Mouse (Mus musculus) lung, embryonic 16.5 days (tissue): ENCODE measurements around the gene Cln6. TPM values are rescaled to one million over a fixed set of nuclear protein-coding genes. Genes with fewer than 3 reads are reported as not detected.

Experiments used
- ATAC-seq: fragments of 200-750 bp; cut with Nextera tagmentation; 2 replicates; pipeline ENCODE4 v1.8.0; 2017; ENCODE audit warnings: low read depth, mild to moderate bottlenecking, moderate library complexity
- H3K27ac ChIP-seq: fragments of 300-500 bp; sonication (generic); 2 replicates; pipeline ENCODE4 v1.5.1; 2014; ENCODE audit warnings: mild to moderate bottlenecking, control low read depth, low read length
- H3K27me3 ChIP-seq: fragments of 300-500 bp; sonication (generic); 2 replicates; pipeline ENCODE4 v1.6.1; 2014; ENCODE audit warnings: low read depth, low read length, mixed read lengths; ENCODE audit not compliant: control insufficient read depth, insufficient read depth
- H3K36me3 ChIP-seq: fragments of 300-500 bp; sonication (generic); 2 replicates; pipeline ENCODE4 v1.6.1; 2014; ENCODE audit warnings: low read length; ENCODE audit not compliant: control insufficient read depth, insufficient read depth
- H3K4me1 ChIP-seq: fragments of 300-500 bp; sonication (generic); replicated peaks from 2 replicates; pipeline ENCODE4 v1.6.1; 2014; ENCODE audit warnings: low read length, mixed read lengths; ENCODE audit not compliant: control insufficient read depth, insufficient read depth
- H3K4me2 ChIP-seq: fragments of 300-500 bp; sonication (generic); 2 replicates; pipeline ENCODE4 v1.6.1; 2014; ENCODE audit warnings: low read depth, low read length, control low read depth
- H3K4me3 ChIP-seq: fragments of 300-500 bp; sonication (generic); 2 replicates; pipeline ENCODE4 v1.5.1; 2014; ENCODE audit warnings: mild to moderate bottlenecking, low read length, control low read depth
- H3K9ac ChIP-seq: fragments of 300-500 bp; sonication (generic); 2 replicates; pipeline ENCODE4 v1.6.1; 2014; ENCODE audit warnings: low read length, control low read depth
- H3K9me3 ChIP-seq: fragments of 300-500 bp; sonication (generic); 2 replicates; pipeline ENCODE4 v1.6.1; 2016; ENCODE audit warnings: low read length; ENCODE audit not compliant: control insufficient read depth
- WGBS: fragments of 180-500 bp; shearing (Covaris S2); extraction: QIAGEN DNeasy Blood & Tissue Kit; methylation state at CpG from one replicate; pipeline ENCODE4 v1.1.7; 2014; 5-methylcytosine and 5-hydroxymethylcytosine counted together
- polyA plus RNA-seq: library from polyadenylated mRNA; unstranded; fragments of >200 nt; fragmentation: Nextera tagmentation; extraction: Ambion mirVana; gene quantifications from 2 replicates; pipeline ENCODE4 v1.2.1, GENCODE M21; 2015

The Cln6 gene
- polyA plus RNA-seq, 1 experiment from 2014 or later = 23.3 TPM

DNA sequence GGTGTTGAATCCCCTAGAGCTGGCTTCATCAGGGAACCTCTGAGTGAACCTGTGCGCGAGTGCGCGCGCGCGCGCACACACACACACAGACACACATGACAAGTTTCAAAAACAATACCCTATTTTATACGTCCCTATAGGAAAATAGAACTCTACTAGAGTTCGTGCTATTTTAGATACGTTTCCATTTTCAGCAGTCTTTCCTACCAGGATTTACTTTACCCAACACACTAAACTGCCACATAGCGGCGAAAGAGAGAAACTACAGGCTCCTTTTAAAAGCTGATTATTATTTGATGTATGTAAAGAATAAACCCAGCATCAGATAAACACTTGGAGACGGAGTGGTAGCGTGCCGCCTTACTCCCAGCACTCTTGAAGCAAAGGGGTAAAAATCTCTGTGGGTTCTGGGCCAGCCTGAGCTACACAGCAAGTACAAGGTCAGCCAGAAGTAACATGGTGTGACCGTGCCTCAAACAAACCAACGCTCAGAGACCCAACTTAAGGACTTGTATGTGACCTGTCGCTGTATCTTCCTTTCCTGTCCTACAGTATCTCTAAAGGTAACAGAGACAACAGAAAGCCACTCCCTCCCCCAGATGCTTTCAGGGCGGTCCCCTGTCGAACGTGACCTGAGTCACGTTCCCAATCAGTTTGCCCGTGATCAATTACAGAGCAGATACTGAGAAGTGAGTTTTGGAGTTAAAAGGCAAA, 10.5 kb upstream of the Cln6 start:
- H3K4me3 ChIP-seq = peak overlapping the region; percentile 29
- H3K9me3 ChIP-seq = no peaks in the 10 kb centered on the region
- H3K4me1 ChIP-seq = peaks cover 11% of the 10 kb centered on the region
- H3K27me3 ChIP-seq = no peaks in the 10 kb centered on the region
- peak overlapping the region; percentile 50 for H3K4me2 ChIP-seq
- 5% methylated on average over 24 of the region's 24 CpGs for WGBS
- no peak overlapping the region for H3K9ac ChIP-seq
- peak; percentile 2; the same call in 1 of the 2 replicates for ATAC-seq
- H3K36me3 ChIP-seq = no peaks in the 10 kb centered on the region
- H3K27ac ChIP-seq = peak overlapping the region; percentile 21; the same call in 1 of the 2 replicates

- Histone ChIP-seq H3K27ac (no peak overlapping the region), H3K4me2 (peak overlapping the region; percentile 50), H3K27me3 (no peaks in the 10 kb centered on the region), H3K36me3 (no peaks in the 10 kb centered on the region), H3K4me1 (peaks cover 11% of the 10 kb centered on the region), H3K9me3 (no peaks in the 10 kb centered on the region), H3K9ac (no peak overlapping the region), H3K4me3 (peak overlapping the region; percentile 29)
- under 1% methylated on average over 23 of the region's 23 CpGs for WGBS
- ATAC-seq = peak; percentile 98
These were observed 9.9 kb upstream of the Cln6 start for GRCm38 (mm10) chr9:62828662-62829086.

DNA sequence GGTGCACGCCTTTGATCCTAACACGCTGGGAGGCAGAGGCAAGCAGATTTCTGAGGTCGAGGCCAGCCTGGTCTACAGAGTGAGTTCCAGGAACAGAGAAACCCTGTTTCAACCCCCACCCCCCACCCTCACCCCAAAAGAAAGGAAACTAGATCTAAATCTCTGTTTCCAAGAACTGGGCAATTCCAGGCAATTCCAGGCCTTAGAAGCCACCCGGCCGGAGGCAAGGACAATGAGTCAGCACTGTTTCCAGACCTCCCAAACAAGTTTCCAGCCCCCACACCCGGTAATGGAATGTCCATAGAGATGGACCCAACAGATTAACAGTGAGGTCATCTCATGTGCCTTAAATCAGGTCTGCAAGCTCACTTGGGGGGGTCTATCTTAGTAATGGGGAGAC, 8.7 kb upstream of the Cln6 start:
- H3K27me3 ChIP-seq = no peaks in the 10 kb centered on the region
- H3K9ac ChIP-seq = no peak overlapping the region
- no peak overlapping the region for H3K4me3 ChIP-seq
- no peak overlapping the region for H3K4me2 ChIP-seq
- no peak overlapping the region for H3K27ac ChIP-seq
- no peaks in the 10 kb centered on the region for H3K9me3 ChIP-seq
- peaks cover 11% of the 10 kb centered on the region for H3K4me1 ChIP-seq
- ATAC-seq = no peak
- 79% methylated on average over 6 of the region's 6 CpGs for WGBS
- no peaks in the 10 kb centered on the region for H3K36me3 ChIP-seq

DNA sequence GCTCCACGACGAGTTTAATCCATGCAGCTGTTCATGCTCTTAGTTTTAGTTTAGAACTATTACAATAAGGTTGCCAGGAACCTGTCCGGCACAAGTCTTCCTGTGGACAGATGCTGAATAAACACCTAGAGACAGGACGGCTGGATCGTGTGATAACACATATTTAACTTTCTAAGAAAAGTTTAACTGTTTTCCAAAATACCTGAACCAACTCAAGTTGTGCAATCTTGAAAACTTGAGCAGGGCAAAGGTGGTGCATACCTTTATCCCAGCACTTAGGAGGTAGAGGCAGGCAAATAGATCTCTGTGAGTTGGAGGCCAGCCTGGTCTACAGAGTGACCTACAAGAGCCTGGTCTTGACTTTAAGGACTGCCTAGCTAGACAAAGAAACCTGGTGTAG, 3.7 kb upstream of the Cln6 start:
- Histone ChIP-seq H3K36me3 (no peaks in the 10 kb centered on the region), H3K27me3 (no peaks in the 10 kb centered on the region), H3K9ac (no peak overlapping the region), H3K4me2 (no peak overlapping the region), H3K4me3 (no peak overlapping the region), H3K27ac (no peak overlapping the region), H3K9me3 (no peaks in the 10 kb centered on the region), H3K4me1 (peaks cover 13% of the 10 kb centered on the region)
- 38% methylated on average over 5 of the region's 5 CpGs for WGBS
- ATAC-seq = no peak

DNA sequence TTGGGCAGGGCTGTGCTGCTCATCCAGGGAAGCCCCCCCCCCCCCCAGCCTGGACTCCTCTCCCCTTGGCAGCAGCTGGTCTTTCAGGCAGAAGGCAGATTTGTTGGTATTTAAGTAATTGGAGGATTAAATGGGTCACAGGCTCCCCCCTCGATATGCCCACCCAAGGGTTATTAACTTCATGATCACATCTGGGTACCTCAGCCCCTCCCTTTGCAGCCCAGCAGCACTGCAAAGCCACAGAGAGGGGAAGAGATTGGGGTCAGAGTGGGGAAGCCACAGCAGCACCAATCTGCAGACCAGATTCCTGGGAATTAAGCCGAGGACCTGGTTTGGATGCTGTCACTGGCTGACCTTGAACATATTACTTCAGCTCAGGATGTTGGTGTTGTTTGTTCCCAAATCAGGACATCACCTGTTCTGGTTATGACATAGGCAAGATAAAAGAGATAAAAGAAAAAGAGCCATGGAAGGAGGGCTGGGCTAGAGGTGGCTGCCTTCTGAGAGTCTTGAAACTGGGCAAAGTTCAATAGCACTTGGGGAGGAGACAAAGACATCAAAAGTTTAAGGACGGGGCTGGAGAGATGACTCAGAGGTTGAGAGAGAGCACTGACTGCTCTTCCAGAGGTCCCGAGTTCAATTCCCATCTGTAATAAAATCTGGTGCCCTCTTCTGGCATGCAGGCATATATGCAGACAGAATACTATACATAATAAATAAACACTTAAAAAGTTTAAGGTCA, 2.7 kb upstream of the Cln6 start:
- H3K36me3 ChIP-seq = no peaks in the 10 kb centered on the region
- peaks cover 13% of the 10 kb centered on the region for H3K4me1 ChIP-seq
- no peak overlapping the region for H3K9ac ChIP-seq
- H3K27ac ChIP-seq = no peak overlapping the region
- H3K4me3 ChIP-seq = no peak overlapping the region
- no peak overlapping the region for H3K4me2 ChIP-seq
- ATAC-seq = no peak
- H3K27me3 ChIP-seq = no peaks in the 10 kb centered on the region
- no peaks in the 10 kb centered on the region for H3K9me3 ChIP-seq
- WGBS = 48% methylated on average over 4 of the region's 4 CpGs

DNA sequence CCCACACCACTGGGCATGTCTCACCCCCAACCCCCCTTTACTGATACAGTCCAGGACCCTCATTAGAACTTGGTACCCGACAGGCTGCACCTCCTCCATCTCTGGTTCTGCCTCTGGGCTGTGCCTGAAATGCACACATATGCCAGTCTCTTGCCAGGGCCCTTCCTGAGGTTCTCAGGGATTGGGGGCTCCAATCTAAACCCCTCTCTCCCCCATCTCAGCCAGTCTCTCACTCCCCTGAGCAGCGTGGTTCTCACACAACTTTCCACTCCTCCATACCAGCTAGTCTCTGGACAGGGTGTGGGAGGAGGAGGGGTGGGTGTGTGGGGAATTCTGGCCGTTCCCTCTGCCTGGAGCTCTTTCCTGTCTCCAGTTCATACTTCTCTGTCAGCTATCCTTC, 974 bp upstream of the Cln6 start:
- H3K9ac ChIP-seq = no peak overlapping the region
- no peaks in the 10 kb centered on the region for H3K27me3 ChIP-seq
- no peaks in the 10 kb centered on the region for H3K9me3 ChIP-seq
- H3K4me3 ChIP-seq = no peak overlapping the region
- no peak overlapping the region; the same call in 1 of the 2 replicates for H3K4me2 ChIP-seq
- peaks cover 13% of the 10 kb centered on the region for H3K4me1 ChIP-seq
- H3K27ac ChIP-seq = peak overlapping the region; percentile 89
- no peaks in the 10 kb centered on the region for H3K36me3 ChIP-seq
- WGBS = 31% methylated on average over 3 of the region's 3 CpGs
- 0 out of 2 replicates have a peak, but pooled peaks have one; percentile 2 for ATAC-seq

- Histone ChIP-seq H3K4me2 (peak overlapping the region; percentile 88), H3K9ac (peak overlapping the region; percentile 98), H3K27me3 (no peaks in the 10 kb centered on the region), H3K36me3 (no peaks in the 10 kb centered on the region), H3K4me3 (peak overlapping the region; percentile 85), H3K4me1 (peaks cover 13% of the 10 kb centered on the region), H3K9me3 (no peaks in the 10 kb centered on the region), H3K27ac (peak overlapping the region; percentile 89)
- ATAC-seq = peak; percentile 15
- 10% methylated on average over 8 of the region's 8 CpGs for WGBS
These were observed 459 bp upstream of the Cln6 start for GRCm38 (mm10) chr9:62838146-62838505.

DNA sequence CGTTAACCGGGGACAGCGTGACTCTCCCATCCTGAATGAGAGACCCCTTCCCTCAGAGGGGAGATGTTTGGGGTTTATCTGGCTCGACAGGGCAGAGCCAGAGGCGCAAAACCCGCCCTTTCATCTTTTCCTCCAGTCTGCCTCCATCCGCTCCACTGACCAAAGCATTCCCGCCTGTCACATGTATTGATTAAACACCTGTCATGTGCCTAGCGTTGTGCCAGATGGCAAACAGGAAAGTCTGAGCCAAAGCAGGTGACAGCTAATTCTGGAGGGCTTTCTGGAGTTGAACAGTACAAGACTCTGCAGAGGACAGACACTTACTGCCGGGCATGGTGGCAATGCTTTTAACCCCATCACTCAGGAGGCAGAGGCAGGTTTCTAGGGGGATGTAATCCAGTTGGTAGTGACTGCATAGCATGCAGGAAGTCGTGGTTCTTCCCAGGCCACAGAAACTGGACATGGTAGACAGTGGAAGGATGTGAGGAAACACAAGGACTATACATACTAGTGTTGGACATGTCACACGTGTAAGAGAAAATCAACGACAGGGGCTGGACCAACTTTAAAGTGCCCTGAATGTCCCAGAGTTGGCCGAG, 686 bp downstream of the Cln6 start:
- no peaks in the 10 kb centered on the region for H3K9me3 ChIP-seq
- peaks cover 13% of the 10 kb centered on the region for H3K4me1 ChIP-seq
- H3K4me3 ChIP-seq = peak overlapping the region; percentile 85
- no peaks in the 10 kb centered on the region for H3K27me3 ChIP-seq
- H3K4me2 ChIP-seq = peak overlapping the region; percentile 88
- no peaks in the 10 kb centered on the region for H3K36me3 ChIP-seq
- H3K27ac ChIP-seq = peak overlapping the region; percentile 89
- ATAC-seq = no peak; the same call in none of the 2 replicates
- 6% methylated on average over 14 of the region's 14 CpGs for WGBS
- peak overlapping the region; percentile 98 for H3K9ac ChIP-seq

GRCm38 (mm10) chr9:62843356-62844024, 4.9 kb downstream of the Cln6 start:
- 70% methylated on average over 10 of the region's 10 CpGs for WGBS
- Histone ChIP-seq H3K36me3 (0 out of 2 replicates have a peak, but pooled peaks cover 2% of the 10 kb centered on the region), H3K4me1 (peaks cover 11% of the 10 kb centered on the region), H3K9ac (no peak overlapping the region), H3K27ac (no peak overlapping the region), H3K9me3 (no peaks in the 10 kb centered on the region), H3K27me3 (no peaks in the 10 kb centered on the region), H3K4me3 (no peak overlapping the region), H3K4me2 (no peak overlapping the region)
- ATAC-seq = no peak
